ENCODE assay signal across 19 mouse cellular contexts in the genomic region with DNA sequence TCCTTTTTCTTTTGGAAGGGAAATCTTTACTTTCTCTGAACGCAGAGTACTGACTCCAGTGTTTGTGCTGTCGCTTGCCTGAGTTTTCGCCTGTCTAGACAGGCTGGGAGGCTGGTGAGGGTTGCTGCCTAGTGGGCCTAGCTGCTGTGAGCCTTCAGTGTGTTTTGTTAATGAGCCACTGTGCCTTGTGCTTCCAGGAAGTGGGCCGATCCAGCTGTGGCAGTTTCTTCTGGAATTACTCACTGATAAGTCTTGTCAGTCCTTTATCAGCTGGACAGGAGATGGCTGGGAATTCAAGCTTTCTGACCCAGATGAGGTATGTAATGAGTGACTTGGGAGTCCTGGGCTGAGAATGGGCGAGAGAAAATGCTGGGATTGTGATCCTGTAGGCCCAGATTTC.
DNase-seq lines count a peak whose midpoint lies in the region; ATAC-seq and TF ChIP-seq lines count a peak whose summit lies in the region.
"Had no signal": no experiment of that assay in that cellular context is flagged by ENCODE, and none has a peak within 500 bp of the region (broad histone marks: within the 10 kb centered on the region; RNA-seq: fewer than 3 reads in every experiment).

No protein-coding gene starts in this region.

- no peaks in the 10 kb centered on the region for H3K79me2 ChIP-seq in liver, adult 2 months (ENCODE audit: control insufficient read depth, insufficient read depth, low read length)

- DNase-seq in forebrain, postnatal 0 days = no peak
- peak; percentile 36 for DNase-seq in liver, adult 2 months (ENCODE audit: extremely low read depth, low read depth, low spot score)
- DNase-seq in heart, postnatal 25 days (ENCODE audit: low spot score) = peak; percentile 36
- DNase-seq in cerebellum, adult 11-12 months = no peak
- no peak for DNase-seq in adrenal gland, postnatal 4 days (ENCODE audit: low spot score in 2 of 2)
- DNase-seq: adrenal gland, postnatal 10 days; cerebellum, adult 8-10 months; gastrocnemius, postnatal 25 days; kidney, adult 11 months; lung, adult 2 months; lung, postnatal 36 days; thymus, postnatal 25 days had no signal

- no peak overlapping the region for H3K4me2 ChIP-seq in forebrain, postnatal 0 days (ENCODE audit: low read depth)
- no peak overlapping the region for H3K4me2 ChIP-seq in forebrain, embryonic 15.5 days (replicated peaks)
- no peak overlapping the region for H3K4me2 ChIP-seq in liver, embryonic 12.5 days
- H3K4me2 ChIP-seq in heart, embryonic 11.5 days = no peak overlapping the region
- H3K4me2 ChIP-seq: embryonic facial prominence, embryonic 15.5 days; hindbrain, embryonic 15.5 days; neural tube, embryonic 12.5 days had no signal

- intact Hi-C loops in heart, postnatal 25 days (cut with DNase I) = no loop called here

- 82% methylated on average over 5 of the region's 5 CpGs for WGBS in forebrain, postnatal 0 days
- 79% methylated on average over 5 of the region's 5 CpGs for WGBS in forebrain, embryonic 15.5 days
- WGBS in liver, adult 2 months = 66% methylated on average over 5 of the region's 5 CpGs
- 54% methylated on average over 5 of the region's 5 CpGs for WGBS in liver, embryonic 12.5 days (ENCODE audit: insufficient replicate concordance)
- 23% methylated on average over 5 of the region's 5 CpGs for WGBS in heart, embryonic 11.5 days (ENCODE audit: insufficient replicate concordance)

- no peaks in the 10 kb centered on the region for H3K4me1 ChIP-seq in forebrain, postnatal 0 days (ENCODE audit: insufficient read depth)
- H3K4me1 ChIP-seq in forebrain, embryonic 15.5 days = no peaks in the 10 kb centered on the region
- H3K4me1 ChIP-seq in liver, adult 2 months (ENCODE audit: control insufficient read depth, insufficient read depth, low read length) = peaks cover 1% of the 10 kb centered on the region
- no peaks in the 10 kb centered on the region for H3K4me1 ChIP-seq in liver, embryonic 12.5 days
- peaks cover 20% of the 10 kb centered on the region for H3K4me1 ChIP-seq in heart, embryonic 11.5 days (ENCODE audit: control insufficient read depth, insufficient read depth, low read length)
- H3K4me1 ChIP-seq: embryonic facial prominence, embryonic 15.5 days; forebrain, embryonic 10.5 days; hindbrain, embryonic 15.5 days; neural tube, embryonic 12.5 days had no signal

- peak; percentile 20; the same call in 1 of the 2 replicates for ATAC-seq in forebrain, postnatal 0 days
- no peak for ATAC-seq in forebrain, embryonic 15.5 days (replicated peaks)
- ATAC-seq in liver, embryonic 12.5 days = no peak
- peak; percentile 72 for ATAC-seq in heart, embryonic 11.5 days (replicated peaks; ENCODE audit: insufficient number of reproducible peaks, low FRiP score, low TSS enrichment)

- TF ChIP-seq CTCF in forebrain, postnatal 0 days (IDR thresholded peaks at IDR 0.05; ENCODE audit: low read depth) = no peak
- no peak for TF ChIP-seq CTCF in liver, adult 2 months (IDR thresholded peaks at IDR 0.05; ENCODE audit: low read depth, low read length)

- no peak overlapping the region for H3K27ac ChIP-seq in forebrain, postnatal 0 days (ENCODE audit: low read depth, low read length)
- H3K27ac ChIP-seq in forebrain, embryonic 15.5 days (replicated peaks) = no peak overlapping the region
- H3K27ac ChIP-seq in liver, adult 2 months (replicated peaks; ENCODE audit: insufficient read depth, low read depth, low read length) = 0 out of 2 replicates have a peak overlapping the region, but pooled peaks have one; percentile 12
- no peak overlapping the region; the same call in 1 of the 2 replicates for H3K27ac ChIP-seq in liver, embryonic 12.5 days
- H3K27ac ChIP-seq in heart, embryonic 11.5 days (ENCODE audit: low read depth, low read length) = peak overlapping the region; percentile 67
- H3K27ac ChIP-seq: embryonic facial prominence, embryonic 15.5 days; forebrain, embryonic 10.5 days; hindbrain, embryonic 15.5 days; neural tube, embryonic 12.5 days had no signal

- no peak overlapping the region for H3K4me3 ChIP-seq in forebrain, postnatal 0 days (ENCODE audit: low read depth, low read length)
- no peak overlapping the region for H3K4me3 ChIP-seq in forebrain, embryonic 15.5 days
- no peak overlapping the region for H3K4me3 ChIP-seq in liver, adult 2 months (ENCODE audit: insufficient read depth, low read depth, low read length)
- H3K4me3 ChIP-seq in liver, embryonic 12.5 days = no peak overlapping the region
- no peak overlapping the region for H3K4me3 ChIP-seq in heart, embryonic 11.5 days (ENCODE audit: low read depth, low read length)
- H3K4me3 ChIP-seq: embryonic facial prominence, embryonic 15.5 days; forebrain, embryonic 10.5 days; hindbrain, embryonic 15.5 days; neural tube, embryonic 12.5 days had no signal

- H3K27me3 ChIP-seq in forebrain, postnatal 0 days (ENCODE audit: insufficient read depth, low read length) = no peaks in the 10 kb centered on the region
- H3K27me3 ChIP-seq in forebrain, embryonic 15.5 days = no peaks in the 10 kb centered on the region
- no peaks in the 10 kb centered on the region for H3K27me3 ChIP-seq in liver, adult 2 months (ENCODE audit: control insufficient read depth, insufficient read depth, low read length)
- H3K27me3 ChIP-seq in liver, embryonic 12.5 days (replicated peaks) = no peaks in the 10 kb centered on the region
- no peaks in the 10 kb centered on the region for H3K27me3 ChIP-seq in heart, embryonic 11.5 days (ENCODE audit: control insufficient read depth, insufficient read depth, low read length)
- H3K27me3 ChIP-seq: embryonic facial prominence, embryonic 15.5 days; hindbrain, embryonic 15.5 days; neural tube, embryonic 12.5 days had no signal

- H3K9me3 ChIP-seq in forebrain, postnatal 0 days (ENCODE audit: low read length) = no peaks in the 10 kb centered on the region
- no peaks in the 10 kb centered on the region for H3K9me3 ChIP-seq in forebrain, embryonic 15.5 days
- no peaks in the 10 kb centered on the region for H3K9me3 ChIP-seq in liver, embryonic 12.5 days (replicated peaks)
- no peaks in the 10 kb centered on the region for H3K9me3 ChIP-seq in heart, embryonic 11.5 days (replicated peaks; ENCODE audit: control insufficient read depth, low read length)
- H3K9me3 ChIP-seq: embryonic facial prominence, embryonic 15.5 days; forebrain, embryonic 10.5 days; hindbrain, embryonic 15.5 days; neural tube, embryonic 12.5 days had no signal

- no peak overlapping the region for H3K9ac ChIP-seq in forebrain, postnatal 0 days
- no peak overlapping the region for H3K9ac ChIP-seq in forebrain, embryonic 15.5 days (replicated peaks)
- H3K9ac ChIP-seq in liver, adult 2 months (ENCODE audit: low read depth, low read length) = no peak overlapping the region
- no peak overlapping the region for H3K9ac ChIP-seq in liver, embryonic 12.5 days
- no peak overlapping the region for H3K9ac ChIP-seq in heart, embryonic 11.5 days (ENCODE audit: low read depth, low read length)
- H3K9ac ChIP-seq: embryonic facial prominence, embryonic 15.5 days; hindbrain, embryonic 15.5 days; neural tube, embryonic 12.5 days had no signal

- TF ChIP-seq POLR2A in liver, adult 2 months (IDR thresholded peaks at IDR 0.05; ENCODE audit: extremely low read depth, insufficient read depth, low read length) = no peak

- no peaks in the 10 kb centered on the region for H3K36me3 ChIP-seq in forebrain, postnatal 0 days (ENCODE audit: insufficient read depth)
- no peaks in the 10 kb centered on the region for H3K36me3 ChIP-seq in forebrain, embryonic 15.5 days
- H3K36me3 ChIP-seq in liver, adult 2 months (ENCODE audit: control insufficient read depth, insufficient read depth, low read length) = peaks cover 2% of the 10 kb centered on the region; the same call in 1 of the 2 replicates
- H3K36me3 ChIP-seq in liver, embryonic 12.5 days = peaks cover 3% of the 10 kb centered on the region; the same call in 1 of the 2 replicates
- peaks cover 7% of the 10 kb centered on the region; the same call in 1 of the 2 replicates for H3K36me3 ChIP-seq in heart, embryonic 11.5 days (ENCODE audit: control insufficient read depth, insufficient read depth, low read length)
- H3K36me3 ChIP-seq: hindbrain, embryonic 15.5 days; neural tube, embryonic 12.5 days had no signal

Comparison
In these comparisons a context has a peak if more than half of its experiments do, and no peak if none do; other contexts are left out.
1. ATAC-seq: peak in forebrain, postnatal 0 days (single experiment) and heart, embryonic 11.5 days (single experiment); none in forebrain, embryonic 15.5 days (single experiment) and liver, embryonic 12.5 days (single experiment).
2. H3K27ac ChIP-seq: peak in liver, adult 2 months (single experiment) and heart, embryonic 11.5 days (single experiment); none in forebrain, postnatal 0 days (single experiment), forebrain, embryonic 15.5 days (single experiment) and liver, embryonic 12.5 days (single experiment).
3. DNase-seq: peak in liver, adult 2 months (single experiment) and heart, postnatal 25 days (single experiment); none in forebrain, postnatal 0 days (single experiment), cerebellum, adult 11-12 months (single experiment) and adrenal gland, postnatal 4 days (0 of 2).